Mouse (Mus musculus) ES-Bruce4 (cell line): ENCODE data around the gene Kcnk2.

Experiments
- EP300 ChIP-seq: IDR thresholded peaks from 2 replicates; pipeline ENCODE4 v1.6.1; 2011; ENCODE audit warnings: low read depth, low read length; ENCODE audit not compliant: insufficient read depth
- POLR2A ChIP-seq: IDR thresholded peaks from one replicate; pipeline ENCODE4 v1.8.1; 2011; ENCODE audit warnings: low read length; ENCODE audit not compliant: insufficient read depth

GRCm38 (mm10) chr1:189253207-189253606 is 148.9 kb downstream of the Kcnk2 start:
- TF ChIP-seq EP300 (no peak), POLR2A (no peak)
